Mouse (Mus musculus): ENCODE results near the gene Sin3a. TPM values are rescaled to one million over a fixed set of nuclear protein-coding genes. Genes with fewer than 3 reads are reported as not detected.

The Sin3a gene
- polyA plus RNA-seq, 1 experiment from 2014 or later, result 52.8 TPM

DNA sequence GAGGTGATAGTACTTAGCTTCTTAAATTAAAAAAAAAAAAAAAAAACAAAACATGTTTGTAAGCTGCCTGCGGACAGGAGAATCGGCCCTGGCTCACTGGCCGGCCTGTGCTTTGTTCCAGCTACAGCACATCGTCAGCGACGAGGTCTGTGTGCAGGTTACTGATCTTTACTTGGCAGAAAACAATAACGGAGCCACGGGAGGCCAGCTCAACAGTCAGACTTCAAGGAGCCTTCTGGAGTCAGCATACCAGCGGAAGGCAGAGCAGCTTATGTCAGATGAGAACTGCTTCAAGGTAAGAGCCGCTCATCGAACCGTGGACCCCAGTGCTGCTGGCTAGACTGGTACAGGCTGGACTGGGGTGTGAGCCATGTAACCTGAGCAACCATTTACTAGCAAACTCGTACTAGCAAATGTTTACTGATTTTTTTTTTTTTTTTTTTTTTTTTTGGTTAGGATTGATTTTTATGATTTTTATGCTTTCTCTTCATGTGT, 45.5 kb downstream of the Sin3a start:
- H3K4me2 ChIP-seq (replicated peaks; ENCODE audit: low read depth, low read length), result no peak overlapping the region
- no peaks in the 10 kb centered on the region for H3K4me1 ChIP-seq (replicated peaks; ENCODE audit: control insufficient read depth, insufficient read depth, low read length)
- H3K27ac ChIP-seq (ENCODE audit: low read depth, low read length), result no peak overlapping the region
- peaks cover 14% of the 10 kb centered on the region for H3K36me3 ChIP-seq (ENCODE audit: control insufficient read depth, insufficient read depth, low read length)
- no peak overlapping the region for H3K9ac ChIP-seq (ENCODE audit: low read depth, low read length)
- no peak for DNase-seq (ENCODE audit: low spot score)
- H3K9me3 ChIP-seq (ENCODE audit: control insufficient read depth, low read length), result no peaks in the 10 kb centered on the region
- ATAC-seq (ENCODE audit: low FRiP score), result no peak
- H3K4me3 ChIP-seq (ENCODE audit: low read depth, low read length), result no peak overlapping the region
- no peaks in the 10 kb centered on the region for H3K27me3 ChIP-seq (ENCODE audit: control insufficient read depth, insufficient read depth, low read length)
- 93% methylated on average over 13 of the region's 13 CpGs for WGBS

DNA sequence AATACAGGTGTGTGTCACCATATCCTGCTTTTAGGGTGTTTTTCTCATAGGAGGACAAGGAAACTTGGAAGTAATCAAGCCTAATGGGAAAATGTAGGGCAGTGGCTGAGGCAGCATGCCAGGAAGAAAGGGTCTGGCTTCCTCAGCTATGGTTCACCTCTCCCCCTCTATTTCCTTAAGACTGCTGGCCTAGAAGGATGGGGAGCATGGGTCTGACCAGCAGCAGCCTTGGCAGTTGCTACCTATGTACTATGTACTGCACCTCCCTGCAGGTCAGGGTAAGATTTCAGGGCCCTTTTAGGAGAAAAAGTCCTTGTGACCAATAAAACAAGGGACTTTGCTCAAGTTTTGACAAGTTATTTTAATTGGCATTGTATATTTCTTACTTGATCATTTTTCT, 57.8 kb downstream of the Sin3a start:
- H3K9ac ChIP-seq (ENCODE audit: low read depth, low read length), result no peak overlapping the region
- DNase-seq (ENCODE audit: low spot score), result no peak
- H3K4me1 ChIP-seq (replicated peaks; ENCODE audit: control insufficient read depth, insufficient read depth, low read length), result no peaks in the 10 kb centered on the region
- peak overlapping the region; percentile 95; the same call in 1 of the 2 replicates for H3K4me2 ChIP-seq (replicated peaks; ENCODE audit: low read depth, low read length)
- H3K27me3 ChIP-seq (ENCODE audit: control insufficient read depth, insufficient read depth, low read length), result no peaks in the 10 kb centered on the region
- no peaks in the 10 kb centered on the region for H3K9me3 ChIP-seq (ENCODE audit: control insufficient read depth, low read length)
- H3K36me3 ChIP-seq (ENCODE audit: control insufficient read depth, insufficient read depth, low read length), result peaks cover 4% of the 10 kb centered on the region; the same call in 1 of the 2 replicates
- ATAC-seq (ENCODE audit: low FRiP score), result no peak
- H3K27ac ChIP-seq (ENCODE audit: low read depth, low read length), result no peak overlapping the region
- no peak overlapping the region for H3K4me3 ChIP-seq (ENCODE audit: low read depth, low read length)

DNA sequence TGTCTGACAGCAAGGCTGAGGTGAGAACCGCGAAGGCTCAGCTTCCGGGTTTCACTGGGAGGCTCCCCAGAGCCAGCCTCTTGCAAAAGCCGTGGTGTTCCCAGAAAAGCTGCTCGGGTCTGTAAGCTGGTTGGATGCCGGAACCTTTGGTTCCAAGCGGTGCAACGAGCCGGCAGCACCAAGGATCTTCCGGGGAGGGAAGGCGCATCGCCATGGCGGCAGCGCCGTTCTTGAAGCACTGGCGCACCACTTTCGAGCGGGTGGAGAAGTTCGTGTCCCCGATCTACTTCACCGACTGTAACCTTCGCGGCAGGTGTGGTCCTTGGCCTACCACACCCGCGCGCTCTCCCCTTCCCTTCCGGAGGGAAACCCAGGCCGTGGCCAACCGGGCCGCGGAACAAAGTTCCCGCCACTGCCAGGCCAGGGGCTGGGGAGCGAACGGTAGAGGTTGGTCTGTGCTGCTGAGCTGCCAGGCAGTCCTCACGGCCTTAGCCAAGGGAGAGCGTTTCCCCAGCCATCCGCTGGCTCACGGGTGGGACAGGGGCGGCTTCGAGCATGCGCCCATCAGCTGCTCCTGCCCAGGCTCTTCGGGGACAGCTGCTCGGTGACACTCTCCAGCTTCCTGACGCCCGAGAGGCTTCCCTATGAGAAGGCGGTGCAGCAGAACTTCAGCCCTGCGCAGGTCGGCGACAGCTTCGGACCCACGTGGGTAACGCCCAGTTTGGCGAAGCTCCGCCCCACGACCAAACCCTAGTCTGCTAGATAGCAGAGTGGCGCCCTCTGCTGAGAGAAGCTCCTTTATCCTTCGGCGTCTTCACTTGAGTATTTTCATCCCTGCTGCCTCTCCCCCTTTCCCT, 59.0 kb downstream of the Sin3a start, which contains the start of gene Man2c1:
Gene Man2c1, plus strand, starts transcription at position 114 of the 857 bp plus-strand sequence.
- peak within 1 kb of the TSS; percentile 65 for H3K9ac ChIP-seq (ENCODE audit: low read depth, low read length)
- ATAC-seq (ENCODE audit: low FRiP score) (peak; percentile 92), DNase-seq (ENCODE audit: low spot score) (peak; percentile 95)
- peak within 1 kb of the TSS; percentile 87 for H3K27ac ChIP-seq (ENCODE audit: low read depth, low read length)
- H3K4me2 ChIP-seq (replicated peaks; ENCODE audit: low read depth, low read length), result peak within 1 kb of the TSS; percentile 95
- no peaks in the 10 kb centered on the region for H3K27me3 ChIP-seq (ENCODE audit: control insufficient read depth, insufficient read depth, low read length)
- no peaks in the 10 kb centered on the region for H3K4me1 ChIP-seq (replicated peaks; ENCODE audit: control insufficient read depth, insufficient read depth, low read length)
- peak within 1 kb of the TSS; percentile 66 for H3K4me3 ChIP-seq (ENCODE audit: low read depth, low read length)
- WGBS, result 0% methylated on average over 54 of the region's 58 CpGs
- H3K36me3 ChIP-seq (ENCODE audit: control insufficient read depth, insufficient read depth, low read length), result peaks cover 4% of the 10 kb centered on the region; the same call in 1 of the 2 replicates
- H3K9me3 ChIP-seq (ENCODE audit: control insufficient read depth, low read length), result no peaks in the 10 kb centered on the region

DNA sequence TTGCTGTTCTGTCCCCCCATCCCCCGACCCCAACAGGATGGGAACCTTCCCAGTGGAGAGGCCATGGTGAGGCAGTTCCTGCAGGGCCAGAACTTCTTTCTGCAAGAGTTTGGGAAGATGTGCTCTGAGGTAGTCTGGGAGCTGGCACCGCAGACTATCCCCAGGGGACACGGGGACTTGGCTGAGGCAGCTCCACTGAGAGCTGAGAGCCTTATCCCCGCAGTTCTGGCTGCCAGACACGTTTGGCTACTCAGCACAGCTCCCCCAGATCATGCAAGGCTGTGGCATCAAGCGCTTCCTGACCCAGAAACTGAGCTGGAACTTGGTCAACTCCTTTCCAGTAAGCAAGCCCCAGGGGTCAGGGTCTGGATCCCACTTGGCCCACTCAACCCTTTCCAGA, 65.4 kb downstream of the Sin3a start:
- Histone ChIP-seq H3K4me3 (ENCODE audit: low read depth, low read length) (no peak overlapping the region), H3K36me3 (ENCODE audit: control insufficient read depth, insufficient read depth, low read length) (0 out of 2 replicates have a peak, but pooled peaks cover 9% of the 10 kb centered on the region), H3K9me3 (ENCODE audit: control insufficient read depth, low read length) (no peaks in the 10 kb centered on the region), H3K9ac (ENCODE audit: low read depth, low read length) (no peak overlapping the region), H3K4me1 (replicated peaks; ENCODE audit: control insufficient read depth, insufficient read depth, low read length) (no peaks in the 10 kb centered on the region), H3K27ac (ENCODE audit: low read depth, low read length) (no peak overlapping the region), H3K4me2 (replicated peaks; ENCODE audit: low read depth, low read length) (no peak overlapping the region), H3K27me3 (ENCODE audit: control insufficient read depth, insufficient read depth, low read length) (no peaks in the 10 kb centered on the region)
- WGBS, result 87% methylated on average over 6 of the region's 6 CpGs
- ATAC-seq (ENCODE audit: low FRiP score) (no peak), DNase-seq (ENCODE audit: low spot score) (no peak)

DNA sequence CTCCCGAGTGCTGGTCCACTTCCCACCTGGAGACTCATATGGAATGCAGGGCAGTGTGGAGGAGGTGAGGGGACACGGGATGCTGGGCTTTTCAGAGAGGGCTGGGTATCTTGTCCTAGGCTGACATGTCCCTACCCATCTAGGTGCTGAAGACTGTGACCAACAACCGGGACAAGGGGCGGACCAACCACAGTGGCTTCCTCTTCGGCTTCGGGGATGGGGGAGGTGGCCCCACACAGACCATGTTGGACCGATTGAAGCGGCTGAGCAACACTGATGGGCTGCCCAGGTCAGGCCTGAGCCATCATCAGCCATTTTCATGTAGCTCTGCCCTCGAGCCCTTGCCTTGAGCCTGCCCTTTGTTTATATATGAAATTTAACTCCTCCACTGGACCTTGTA, 65.9 kb downstream of the Sin3a start:
- Histone ChIP-seq H3K27me3 (ENCODE audit: control insufficient read depth, insufficient read depth, low read length) (no peaks in the 10 kb centered on the region), H3K4me3 (ENCODE audit: low read depth, low read length) (no peak overlapping the region), H3K9me3 (ENCODE audit: control insufficient read depth, low read length) (no peaks in the 10 kb centered on the region), H3K4me2 (replicated peaks; ENCODE audit: low read depth, low read length) (no peak overlapping the region), H3K36me3 (ENCODE audit: control insufficient read depth, insufficient read depth, low read length) (0 out of 2 replicates have a peak, but pooled peaks cover 9% of the 10 kb centered on the region), H3K4me1 (replicated peaks; ENCODE audit: control insufficient read depth, insufficient read depth, low read length) (no peaks in the 10 kb centered on the region), H3K27ac (ENCODE audit: low read depth, low read length) (no peak overlapping the region), H3K9ac (ENCODE audit: low read depth, low read length) (no peak overlapping the region)
- WGBS, result 88% methylated on average over 9 of the region's 9 CpGs
- no peak for DNase-seq (ENCODE audit: low spot score)
- ATAC-seq (ENCODE audit: low FRiP score), result no peak

DNA sequence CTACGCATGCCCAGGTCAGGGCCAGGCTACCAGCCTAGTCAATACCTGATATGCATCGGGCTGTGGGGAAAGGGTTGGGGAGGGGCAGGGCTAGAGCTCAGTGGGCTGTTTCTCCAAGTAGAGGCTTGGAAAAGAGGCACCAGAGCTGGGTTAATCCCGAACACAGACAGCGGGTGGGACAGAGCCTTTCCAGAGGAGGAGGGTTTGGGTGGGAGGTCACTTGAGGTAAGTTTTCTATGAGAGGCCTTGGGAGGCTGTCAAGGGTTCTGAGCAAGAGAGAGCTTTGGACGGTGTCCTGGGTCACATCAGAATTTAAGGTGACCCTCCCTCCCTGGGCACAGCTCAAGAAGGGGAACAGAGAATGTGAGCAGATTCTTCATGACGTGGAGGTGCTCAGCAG, 66.7 kb downstream of the Sin3a start:
- DNase-seq (ENCODE audit: low spot score) (no peak), ATAC-seq (ENCODE audit: low FRiP score) (no peak)
- no peak overlapping the region for H3K9ac ChIP-seq (ENCODE audit: low read depth, low read length)
- no peaks in the 10 kb centered on the region for H3K27me3 ChIP-seq (ENCODE audit: control insufficient read depth, insufficient read depth, low read length)
- 96% methylated on average over 6 of the region's 6 CpGs for WGBS
- no peaks in the 10 kb centered on the region for H3K4me1 ChIP-seq (replicated peaks; ENCODE audit: control insufficient read depth, insufficient read depth, low read length)
- no peaks in the 10 kb centered on the region for H3K9me3 ChIP-seq (ENCODE audit: control insufficient read depth, low read length)
- H3K27ac ChIP-seq (ENCODE audit: low read depth, low read length), result no peak overlapping the region
- H3K4me3 ChIP-seq (ENCODE audit: low read depth, low read length), result no peak overlapping the region
- H3K36me3 ChIP-seq (ENCODE audit: control insufficient read depth, insufficient read depth, low read length), result 0 out of 2 replicates have a peak, but pooled peaks cover 9% of the 10 kb centered on the region
- H3K4me2 ChIP-seq (replicated peaks; ENCODE audit: low read depth, low read length), result no peak overlapping the region

DNA sequence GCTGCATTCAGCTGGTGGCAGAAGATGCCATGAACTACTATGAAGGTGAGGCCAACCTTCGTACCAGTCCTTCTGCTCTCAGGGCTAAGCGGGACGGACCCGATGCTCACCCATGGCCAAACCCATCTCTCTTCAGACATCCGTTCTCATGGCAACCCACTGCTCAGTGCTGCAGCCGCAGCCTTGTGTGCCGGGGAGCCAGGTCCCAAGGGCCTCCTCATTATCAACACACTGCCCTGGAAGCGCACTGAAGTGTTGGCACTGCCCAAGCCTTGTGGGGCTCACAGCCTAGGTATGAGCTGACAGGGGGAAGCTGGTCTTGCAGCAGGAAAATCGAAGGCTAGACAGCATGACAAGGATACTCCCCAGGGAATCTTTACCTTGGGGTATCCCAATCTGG, 67.3 kb downstream of the Sin3a start:
- H3K4me1 ChIP-seq (replicated peaks; ENCODE audit: control insufficient read depth, insufficient read depth, low read length), result no peaks in the 10 kb centered on the region
- 0 out of 2 replicates have a peak, but pooled peaks cover 9% of the 10 kb centered on the region for H3K36me3 ChIP-seq (ENCODE audit: control insufficient read depth, insufficient read depth, low read length)
- no peaks in the 10 kb centered on the region for H3K9me3 ChIP-seq (ENCODE audit: control insufficient read depth, low read length)
- no peak for ATAC-seq (ENCODE audit: low FRiP score)
- no peak overlapping the region for H3K4me2 ChIP-seq (replicated peaks; ENCODE audit: low read depth, low read length)
- no peak overlapping the region for H3K9ac ChIP-seq (ENCODE audit: low read depth, low read length)
- DNase-seq (ENCODE audit: low spot score), result no peak
- H3K4me3 ChIP-seq (ENCODE audit: low read depth, low read length), result no peak overlapping the region
- H3K27me3 ChIP-seq (ENCODE audit: control insufficient read depth, insufficient read depth, low read length), result no peaks in the 10 kb centered on the region
- WGBS, result 96% methylated on average over 9 of the region's 9 CpGs
- H3K27ac ChIP-seq (ENCODE audit: low read depth, low read length), result no peak overlapping the region

DNA sequence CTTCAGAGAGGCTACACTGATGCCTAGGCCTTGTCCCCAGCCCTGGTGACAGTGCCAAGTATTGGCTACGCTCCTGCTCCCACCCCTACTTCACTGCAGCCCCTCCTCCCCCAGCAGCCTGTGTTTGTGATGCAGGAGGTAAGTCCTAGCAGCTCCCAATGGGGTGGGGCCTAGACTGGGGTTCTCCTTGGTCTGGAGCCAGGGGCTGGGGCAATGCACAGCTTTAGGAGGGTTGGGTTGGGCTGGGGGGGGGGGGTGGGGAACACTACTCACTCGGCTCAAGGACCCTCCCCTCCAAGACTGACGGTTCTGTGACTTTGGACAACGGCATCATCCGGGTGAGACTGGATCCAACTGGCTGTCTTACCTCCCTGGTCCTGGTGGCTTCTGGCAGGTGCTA, 67.7 kb downstream of the Sin3a start:
- DNase-seq (ENCODE audit: low spot score) (no peak), ATAC-seq (ENCODE audit: low FRiP score) (no peak)
- no peaks in the 10 kb centered on the region for H3K4me1 ChIP-seq (replicated peaks; ENCODE audit: control insufficient read depth, insufficient read depth, low read length)
- no peaks in the 10 kb centered on the region for H3K27me3 ChIP-seq (ENCODE audit: control insufficient read depth, insufficient read depth, low read length)
- 98% methylated on average over 5 of the region's 5 CpGs for WGBS
- no peaks in the 10 kb centered on the region for H3K9me3 ChIP-seq (ENCODE audit: control insufficient read depth, low read length)
- no peak overlapping the region for H3K4me3 ChIP-seq (ENCODE audit: low read depth, low read length)
- no peak overlapping the region for H3K9ac ChIP-seq (ENCODE audit: low read depth, low read length)
- H3K4me2 ChIP-seq (replicated peaks; ENCODE audit: low read depth, low read length), result no peak overlapping the region
- no peak overlapping the region for H3K27ac ChIP-seq (ENCODE audit: low read depth, low read length)
- H3K36me3 ChIP-seq (ENCODE audit: control insufficient read depth, insufficient read depth, low read length), result 0 out of 2 replicates have a peak, but pooled peaks cover 9% of the 10 kb centered on the region
